Mouse (Mus musculus) testis, postnatal 10 days (tissue): ENCODE data around the gene Aars.
A peak's percentile ranks its signal among the peaks of the same experiment; 100 is the strongest.

ENCODE experiments used
- DNase-seq: peaks from one replicate; pipeline ENCODE4 v3.0.0; 2021; ENCODE audit warnings: low spot score

The Aars gene

DNA sequence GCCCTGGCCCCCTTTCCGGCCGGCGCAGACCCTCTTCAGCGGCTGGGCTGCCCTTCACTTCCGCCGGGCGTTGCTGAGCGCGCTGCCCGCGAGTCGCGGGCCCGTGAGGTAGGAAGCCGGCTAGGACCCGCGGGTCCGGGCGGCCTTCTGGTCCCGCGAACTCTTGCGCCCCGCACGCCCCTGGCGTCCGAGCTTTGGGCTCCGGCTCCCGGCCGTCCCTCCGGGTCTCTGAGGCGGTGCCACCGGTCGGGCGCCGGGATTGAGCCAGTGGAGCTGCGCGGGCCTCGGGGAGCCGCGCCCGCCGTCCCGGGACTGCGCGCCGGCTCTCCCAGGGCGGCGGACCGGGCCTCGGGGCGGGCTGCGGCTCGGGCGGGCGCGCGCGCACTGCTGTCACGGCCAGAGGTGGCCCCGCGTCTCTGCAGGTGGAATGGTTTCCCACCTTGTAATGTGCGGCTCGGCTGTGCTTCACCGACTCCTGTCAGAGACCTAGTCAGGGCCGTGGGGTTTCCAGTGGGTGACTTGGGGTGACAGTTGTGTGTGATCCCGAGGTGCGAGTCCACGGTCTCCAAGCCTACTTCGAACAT is 61.9 kb downstream of the Aars start:
- peak; percentile 55 for DNase-seq
